Mouse (Mus musculus) ovary, adult 10 weeks (tissue): ENCODE measurements around the gene Slc9a5. TPM values are rescaled to one million over a fixed set of nuclear protein-coding genes. Genes with fewer than 3 reads are reported as not detected.

Experiments used
- polyA plus RNA-seq: library from polyadenylated mRNA; stranded (reverse); fragments of 350-450 nt; fragmentation: Illumina TruSeq; extraction: RNeasy Lipid Tissue Mini Kit (QIAGEN cat#74804); gene quantifications from one replicate; pipeline ENCODE4 v1.2.3, GENCODE M21; 2014

Gene Slc9a5
- not detected for polyA plus RNA-seq

GRCm38 (mm10) chr8:105348450-105349095, at the start of gene Slc9a5:
Gene Slc9a5, plus strand, starts transcription at chr8:105348843.

GRCm38 (mm10) chr8:105305211-105306145, 43.2 kb upstream of the Slc9a5 start, which contains the start of gene Elmo3:
Gene Elmo3, plus strand, starts transcription at chr8:105305601.

GRCm38 (mm10) chr8:105326141-105326672, 22.4 kb upstream of the Slc9a5 start, which contains the start of the genes Lrrc29 and Tmem208:
Gene Lrrc29, minus strand, starts transcription at chr8:105326278.
Gene Tmem208, plus strand, starts transcription at chr8:105326354.

GRCm38 (mm10) chr8:105347428-105348221, 1.0 kb upstream of the Slc9a5 start, which contains the start of gene Fhod1:
Gene Fhod1, minus strand, starts transcription at chr8:105347953.

GRCm38 (mm10) chr8:105373032-105373431, 24.4 kb downstream of the Slc9a5 start, which contains the start of gene Plekhg4:
Gene Plekhg4, plus strand, starts transcription at chr8:105373274.

GRCm38 (mm10) chr8:105413391-105413790, 64.7 kb downstream of the Slc9a5 start, which contains the start of the genes Kctd19 and Lrrc36:
Gene Kctd19, minus strand, starts transcription at chr8:105413502.
Gene Lrrc36, plus strand, starts transcription at chr8:105413571.

Other genes with a start within 250 kb of the Slc9a5 start
- gene Ces4a, start 217.0 kb upstream of the Slc9a5 start, polyA plus RNA-seq: not detected
- gene Cbfb, start 178.2 kb upstream of the Slc9a5 start, polyA plus RNA-seq: 456 TPM
- 67.4 TPM for gene D230025D16Rik, start 123.7 kb upstream of the Slc9a5 start, polyA plus RNA-seq
- gene B3gnt9, start 93.7 kb upstream of the Slc9a5 start, polyA plus RNA-seq: 5.4 TPM
- 0.60 TPM for gene Tradd, start 84.2 kb upstream of the Slc9a5 start, polyA plus RNA-seq
- not detected for gene Fbxl8, start 84.2 kb upstream of the Slc9a5 start, polyA plus RNA-seq
- gene Hsf4, start 79.0 kb upstream of the Slc9a5 start, polyA plus RNA-seq: not detected
- gene Nol3, start 72.7 kb upstream of the Slc9a5 start, polyA plus RNA-seq: not detected
- 1.3 TPM for gene 4931428F04Rik, start 59.0 kb upstream of the Slc9a5 start, polyA plus RNA-seq
- 0.40 TPM for gene Exoc3l, start 52.7 kb upstream of the Slc9a5 start, polyA plus RNA-seq
- 3.7 TPM for gene E2f4, start 51.2 kb upstream of the Slc9a5 start, polyA plus RNA-seq
- 0.63 TPM for gene Elmo3, start 43.2 kb upstream of the Slc9a5 start, polyA plus RNA-seq
- not detected for gene Lrrc29, start 22.6 kb upstream of the Slc9a5 start, polyA plus RNA-seq
- 3.2 TPM for gene Tmem208, start 22.5 kb upstream of the Slc9a5 start, polyA plus RNA-seq
- 0.26 TPM for gene Fhod1, start 890 bp upstream of the Slc9a5 start, polyA plus RNA-seq
- gene Plekhg4, start 24.4 kb downstream of the Slc9a5 start, polyA plus RNA-seq: 0.37 TPM
- not detected for gene Kctd19, start 64.7 kb downstream of the Slc9a5 start, polyA plus RNA-seq
- gene Lrrc36, start 64.7 kb downstream of the Slc9a5 start, polyA plus RNA-seq: 0.46 TPM
- not detected for gene Tppp3, start 122.7 kb downstream of the Slc9a5 start, polyA plus RNA-seq
- 2.0 TPM for gene Zdhhc1, start 148.1 kb downstream of the Slc9a5 start, polyA plus RNA-seq
- 7.0 TPM for gene Hsd11b2, start 169.9 kb downstream of the Slc9a5 start, polyA plus RNA-seq
- 13.5 TPM for gene Atp6v0d1, start 217.2 kb downstream of the Slc9a5 start, polyA plus RNA-seq